Mouse (Mus musculus): ENCODE results near the gene Tmco3. TPM values are rescaled to one million over a fixed set of nuclear protein-coding genes. Genes with fewer than 3 reads are reported as not detected.
A peak's percentile ranks its signal among the peaks of the same experiment; 100 is the strongest.
"Not testable (repeated sequence)": the region's sequence is repeated elsewhere in the genome, so short reads cannot be mapped to it uniquely, and the experiment has no call there.

Tmco3 gene
- total RNA-seq, 2 experiments from 2014 or later: 7.1 to 9.4 TPM

DNA sequence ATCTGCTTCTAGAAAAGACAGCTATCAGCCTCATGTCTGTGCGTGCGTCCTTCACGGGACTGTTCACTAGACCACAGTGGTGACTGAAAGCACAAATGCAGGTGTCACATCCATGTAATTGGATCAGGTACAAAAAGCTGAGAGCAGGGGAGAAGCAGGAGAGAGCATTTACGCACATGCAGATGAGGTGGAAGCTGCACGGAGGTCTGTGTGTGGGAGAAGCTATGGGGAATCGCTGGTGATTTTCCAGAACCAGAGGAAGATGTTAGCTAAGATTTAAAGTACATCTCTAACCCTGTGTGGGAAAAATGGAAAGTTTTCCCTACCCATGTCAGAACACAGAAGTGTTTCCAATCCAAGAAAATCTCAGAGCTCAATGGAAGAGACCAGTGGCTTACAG, 17.5 kb downstream of the Tmco3 start:
- ATAC-seq (replicated peaks; ENCODE audit: low FRiP score, poor library complexity, severe bottlenecking): no peak

DNA sequence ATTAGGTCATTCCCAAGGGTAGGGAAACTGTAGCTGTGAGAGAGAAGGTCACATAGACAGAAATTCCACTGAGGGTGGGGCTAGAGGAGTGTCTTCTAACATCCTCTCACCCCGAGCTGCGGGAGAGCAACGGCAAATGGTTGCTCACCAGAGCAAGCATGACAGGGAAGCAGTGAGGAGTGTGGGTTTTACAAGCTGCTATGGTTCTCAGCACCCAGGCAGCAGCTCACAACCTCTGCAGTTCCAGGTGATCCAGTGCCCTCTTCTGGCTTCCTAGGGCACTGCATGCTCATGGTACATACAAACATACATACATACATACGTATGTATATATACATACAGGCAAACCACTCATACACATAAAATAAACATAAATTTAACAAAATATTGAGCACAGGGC, 17.9 kb downstream of the Tmco3 start:
- ATAC-seq (replicated peaks; ENCODE audit: low FRiP score, poor library complexity, severe bottlenecking): no peak

DNA sequence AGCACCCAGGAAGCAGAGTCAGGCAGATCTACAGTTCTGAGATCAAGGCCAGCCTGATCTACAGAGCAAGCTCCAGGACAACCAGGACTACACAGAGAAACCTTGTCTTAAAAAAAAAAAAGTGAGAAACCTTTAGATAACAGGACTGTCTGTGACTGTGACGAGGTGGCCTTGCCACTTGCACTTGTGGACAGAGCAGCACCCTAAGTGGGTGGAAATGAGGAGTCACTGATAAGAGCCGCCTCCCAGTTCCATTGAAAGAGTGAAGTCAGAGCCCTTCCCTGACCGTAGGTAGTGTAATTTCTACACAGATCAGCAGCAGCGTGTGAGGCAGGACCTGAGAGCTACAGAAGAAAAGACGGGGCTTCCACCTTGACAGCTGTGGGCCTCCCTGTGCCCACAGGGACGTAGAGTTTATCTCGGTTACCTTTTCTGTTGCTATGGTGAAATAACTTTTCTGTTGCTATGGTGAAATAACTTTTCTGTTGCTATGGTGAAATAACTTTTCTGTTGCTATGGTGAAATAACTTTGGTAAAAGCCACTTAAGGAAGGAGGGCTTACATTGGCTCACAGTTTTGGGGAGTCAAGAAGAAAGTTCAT, 18.4 kb downstream of the Tmco3 start:
- no peak for ATAC-seq (replicated peaks; ENCODE audit: low FRiP score, poor library complexity, severe bottlenecking)

- no peak for ATAC-seq (replicated peaks; ENCODE audit: low FRiP score, poor library complexity, severe bottlenecking)
Measured at GRCm38 (mm10) chr8:13306916-13307315, 18.9 kb downstream of the Tmco3 start.

DNA sequence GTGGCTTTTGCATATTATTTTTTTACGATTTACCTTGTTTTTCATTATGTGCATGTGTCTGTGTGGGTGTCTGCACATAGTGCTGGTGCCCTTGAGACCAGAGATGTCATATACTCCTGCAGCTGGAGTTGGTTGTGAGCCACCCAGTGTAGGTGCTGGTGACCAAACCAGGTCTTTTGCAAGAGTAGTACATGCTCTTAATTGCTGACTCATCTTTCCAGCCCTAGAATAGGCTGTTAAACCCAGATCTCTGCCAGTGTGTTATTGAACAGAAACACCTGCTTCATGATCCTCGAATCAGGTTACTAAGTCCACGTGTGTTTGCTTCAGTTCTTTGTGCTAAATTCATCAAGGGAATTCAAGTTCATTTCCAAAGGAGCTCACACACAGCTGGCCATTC, 26.9 kb downstream of the Tmco3 start:
- ATAC-seq (replicated peaks; ENCODE audit: low FRiP score, poor library complexity, severe bottlenecking): no peak

GRCm38 (mm10) chr8:13316671-13317070, 28.7 kb downstream of the Tmco3 start:
- ATAC-seq (replicated peaks; ENCODE audit: low FRiP score, poor library complexity, severe bottlenecking): no peak

DNA sequence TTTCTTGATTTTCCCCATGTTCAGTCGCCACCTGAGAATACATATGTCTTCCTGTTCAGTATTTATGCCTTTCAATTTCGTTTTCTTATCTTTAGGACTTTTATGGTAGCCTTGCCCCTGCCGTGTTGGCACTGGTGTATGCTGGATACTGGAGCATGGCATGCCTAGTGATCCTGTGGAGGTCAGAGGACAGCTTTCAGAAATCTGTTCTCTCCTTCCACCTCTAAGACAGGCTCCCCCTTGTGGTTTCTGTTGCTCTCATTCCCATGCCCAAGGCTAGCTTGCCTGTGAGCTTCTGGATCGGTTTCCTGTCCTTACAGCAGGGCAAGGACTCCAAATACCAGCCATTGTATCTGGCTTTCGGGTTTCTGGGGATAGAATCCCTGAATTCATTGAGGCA, 38.6 kb downstream of the Tmco3 start:
- ATAC-seq (replicated peaks; ENCODE audit: low FRiP score, poor library complexity, severe bottlenecking): no peak

DNA sequence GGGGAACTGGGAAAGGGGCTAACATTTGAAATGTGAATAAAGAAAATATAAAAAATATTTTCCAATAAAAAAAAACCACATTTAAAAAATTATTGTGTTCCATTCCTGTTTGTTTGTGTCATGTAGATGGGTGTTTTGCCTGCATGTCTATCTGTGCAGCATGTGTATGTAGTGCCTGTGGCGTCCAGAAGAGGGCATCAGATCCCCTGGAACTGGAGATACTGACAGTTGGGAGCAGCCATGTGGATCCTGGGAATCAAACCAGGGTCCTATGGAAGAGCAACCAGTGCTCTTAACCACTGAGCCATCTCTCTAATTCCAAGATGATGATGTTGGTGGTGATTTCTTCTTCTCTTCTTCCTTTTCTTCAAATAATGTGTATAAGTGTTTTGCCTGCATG, 46.7 kb downstream of the Tmco3 start:
- ATAC-seq (replicated peaks; ENCODE audit: low FRiP score, poor library complexity, severe bottlenecking): no peak

GRCm38 (mm10) chr8:13337245-13337644, 49.3 kb downstream of the Tmco3 start:
- not testable (repeated sequence) for ATAC-seq (replicated peaks; ENCODE audit: low FRiP score, poor library complexity, severe bottlenecking)

DNA sequence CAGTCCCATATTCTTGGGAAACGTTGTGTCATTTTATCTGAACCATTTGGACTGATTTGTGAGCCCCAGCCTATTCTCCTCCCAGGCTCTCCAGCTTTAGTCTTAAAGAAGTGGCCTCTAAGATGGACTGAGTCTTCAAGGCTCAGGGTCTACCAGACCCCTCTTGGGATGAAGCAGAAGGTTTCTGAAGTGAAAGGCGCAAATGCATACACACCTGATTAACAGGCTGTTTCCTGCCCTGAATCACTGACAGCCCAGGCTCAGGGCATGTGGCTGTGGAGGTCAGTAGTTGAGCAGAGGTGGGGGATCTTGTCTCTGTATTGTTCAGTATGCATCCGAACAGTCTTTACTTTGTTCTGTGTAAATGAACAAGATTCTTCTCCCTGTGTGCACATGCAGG, 49.7 kb downstream of the Tmco3 start:
- no peak for ATAC-seq (replicated peaks; ENCODE audit: low FRiP score, poor library complexity, severe bottlenecking)

DNA sequence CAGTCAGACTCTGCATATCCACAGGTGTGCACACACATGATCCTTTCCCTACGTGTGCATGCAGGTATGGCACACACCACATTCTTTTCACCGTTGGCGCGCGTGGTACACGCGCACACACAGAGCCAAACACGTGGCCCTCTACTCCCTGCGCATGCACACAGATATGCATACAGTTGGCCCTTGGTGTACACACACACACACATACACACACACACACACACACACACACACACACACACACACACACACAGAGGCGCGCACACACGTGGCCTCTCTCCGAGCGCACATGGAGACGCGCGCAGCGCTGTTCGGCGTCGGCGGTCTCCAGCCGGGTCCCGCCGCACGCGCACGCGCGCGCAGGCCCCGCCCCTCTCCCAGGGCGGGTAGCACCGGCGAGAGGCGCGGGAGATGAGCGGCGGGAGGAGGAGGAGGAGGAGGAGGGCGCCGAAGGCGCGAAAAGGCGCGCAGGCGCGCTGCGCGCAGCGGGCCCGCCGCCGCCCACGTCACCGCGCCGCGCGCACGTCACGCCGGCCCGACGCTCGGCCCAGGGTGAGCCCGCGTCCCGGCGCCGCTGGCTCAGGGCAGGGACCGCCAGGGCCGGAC, 50.4 kb downstream of the Tmco3 start, which contains the start of gene Tfdp1:
Tfdp1 (plus strand) TSS at position 497 of the 606 bp plus-strand sequence.
- ATAC-seq (replicated peaks; ENCODE audit: low FRiP score, poor library complexity, severe bottlenecking): peak; percentile 85

GRCm38 (mm10) chr8:13338901-13339645, 51.1 kb downstream of the Tmco3 start:
- ATAC-seq (replicated peaks; ENCODE audit: low FRiP score, poor library complexity, severe bottlenecking): no peak

GRCm38 (mm10) chr8:13339646-13339990, 51.6 kb downstream of the Tmco3 start:
- no peak for ATAC-seq (replicated peaks; ENCODE audit: low FRiP score, poor library complexity, severe bottlenecking)

DNA sequence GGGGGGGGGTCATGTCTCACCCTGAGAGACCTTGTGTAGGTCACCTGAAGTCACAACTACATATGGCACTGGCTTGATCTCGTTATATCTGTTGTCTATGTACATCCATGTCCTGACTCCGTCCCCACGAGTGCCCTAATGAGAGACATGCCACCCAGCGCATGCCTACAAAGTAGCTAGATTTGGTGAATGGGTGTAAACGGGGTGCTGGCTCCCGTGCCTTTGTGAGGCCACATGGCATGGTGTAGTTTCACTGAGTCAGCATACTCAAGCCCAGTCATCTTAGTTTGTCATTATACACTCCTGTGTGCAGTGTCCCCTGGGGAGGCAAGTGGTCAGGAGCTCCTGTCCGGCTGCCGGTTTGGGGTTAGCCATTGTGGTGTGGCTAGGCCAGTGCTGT, 52.7 kb downstream of the Tmco3 start:
- ATAC-seq (replicated peaks; ENCODE audit: low FRiP score, poor library complexity, severe bottlenecking): no peak

DNA sequence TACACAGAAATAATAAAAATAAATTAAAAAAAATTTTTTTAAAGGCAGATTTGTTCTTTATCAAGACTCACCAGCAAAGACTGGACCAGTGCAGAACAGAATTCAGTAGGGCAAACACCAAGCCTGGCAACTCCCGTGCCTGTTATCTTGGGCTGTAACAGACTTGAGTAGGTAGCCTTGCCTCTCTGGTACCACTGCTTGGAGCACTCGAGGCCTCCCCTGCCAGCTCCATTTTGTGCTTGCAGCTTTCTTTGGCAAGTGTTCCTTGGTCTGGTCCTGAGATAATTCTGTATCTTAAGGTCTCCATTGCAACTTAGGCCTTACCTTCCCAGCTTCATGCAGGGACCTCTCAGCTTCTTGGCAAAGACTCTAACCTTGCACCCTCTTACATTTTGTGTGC, 54.4 kb downstream of the Tmco3 start:
- ATAC-seq (replicated peaks; ENCODE audit: low FRiP score, poor library complexity, severe bottlenecking): no peak

DNA sequence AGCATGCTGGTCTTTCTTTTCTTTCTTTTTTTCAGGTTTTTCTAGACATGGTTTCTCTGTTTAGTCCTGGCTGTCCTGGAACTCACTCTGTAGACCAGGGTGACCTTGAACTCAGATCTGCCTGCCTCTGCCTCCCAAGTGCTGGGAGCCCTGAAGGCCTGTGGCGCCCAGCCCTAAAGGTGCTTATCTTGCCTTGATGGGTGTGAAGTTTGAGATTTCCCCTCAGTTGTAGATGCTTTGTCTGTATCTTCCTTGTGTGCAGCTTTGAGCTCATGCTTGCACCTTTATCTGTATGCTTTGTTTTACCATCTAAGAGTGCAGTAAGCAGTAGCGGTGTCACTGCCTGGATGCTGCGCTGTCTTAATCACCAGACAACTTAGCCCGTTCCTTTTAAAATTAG, 55.1 kb downstream of the Tmco3 start:
- no peak for ATAC-seq (replicated peaks; ENCODE audit: low FRiP score, poor library complexity, severe bottlenecking)

GRCm38 (mm10) chr8:13350052-13350451, 62.1 kb downstream of the Tmco3 start:
- no peak for ATAC-seq (replicated peaks; ENCODE audit: low FRiP score, poor library complexity, severe bottlenecking)

DNA sequence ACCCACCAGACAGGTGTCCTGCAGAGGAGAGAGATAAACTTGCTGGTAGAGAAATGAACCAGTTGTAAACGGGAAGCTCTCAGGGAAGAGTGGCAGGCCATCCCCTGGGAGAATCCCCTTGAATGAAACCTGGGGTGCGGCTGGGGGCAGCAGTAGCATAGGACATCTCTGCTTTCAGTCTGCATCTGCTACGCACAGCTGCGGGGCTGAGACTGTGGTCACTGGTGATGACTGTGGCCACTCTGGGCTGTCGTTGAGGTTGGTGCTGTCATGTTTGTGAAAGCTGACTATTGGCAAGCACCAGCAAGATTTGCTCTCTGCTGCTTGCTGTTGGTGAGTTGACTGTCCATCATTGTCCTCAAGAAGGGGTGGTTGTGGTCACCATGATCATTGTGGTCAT, 63.6 kb downstream of the Tmco3 start:
- no peak for ATAC-seq (replicated peaks; ENCODE audit: low FRiP score, poor library complexity, severe bottlenecking)

- ATAC-seq (replicated peaks; ENCODE audit: low FRiP score, poor library complexity, severe bottlenecking): no peak
Measured at GRCm38 (mm10) chr8:13352601-13353000, 64.6 kb downstream of the Tmco3 start.

DNA sequence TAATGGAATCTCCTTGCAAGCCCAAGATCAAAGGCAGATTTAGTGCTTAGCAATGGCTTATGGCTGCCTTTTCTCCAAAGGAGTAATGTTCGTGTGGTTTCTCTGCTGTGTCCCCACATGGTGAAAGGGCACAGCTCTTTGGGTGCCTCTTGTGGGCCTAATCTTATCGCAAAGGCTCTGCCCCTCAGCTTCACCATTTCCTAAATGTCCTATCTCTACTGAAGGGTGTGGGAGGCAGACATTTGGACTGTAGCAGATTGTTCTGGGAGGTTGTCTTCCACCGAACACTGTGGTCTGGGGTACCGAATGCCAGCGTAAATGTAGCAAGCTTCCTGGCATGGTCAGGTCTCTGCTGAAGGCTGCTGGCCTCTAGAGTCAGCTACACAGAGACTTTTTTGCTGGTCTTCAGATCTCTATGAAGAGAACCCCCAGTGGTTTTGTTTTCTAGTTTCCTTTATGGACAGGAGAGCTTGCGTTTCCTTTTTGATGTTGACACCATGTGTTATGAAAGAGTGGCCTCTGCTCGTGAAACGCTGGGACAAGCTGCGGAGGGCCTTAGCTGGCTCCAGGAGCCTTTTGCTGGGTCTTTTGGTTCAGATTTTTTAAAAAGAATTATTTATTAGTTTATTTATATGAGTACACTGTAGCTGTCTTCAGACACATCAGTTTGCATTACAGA, 65.3 kb downstream of the Tmco3 start:
- ATAC-seq (replicated peaks; ENCODE audit: low FRiP score, poor library complexity, severe bottlenecking): no peak

DNA sequence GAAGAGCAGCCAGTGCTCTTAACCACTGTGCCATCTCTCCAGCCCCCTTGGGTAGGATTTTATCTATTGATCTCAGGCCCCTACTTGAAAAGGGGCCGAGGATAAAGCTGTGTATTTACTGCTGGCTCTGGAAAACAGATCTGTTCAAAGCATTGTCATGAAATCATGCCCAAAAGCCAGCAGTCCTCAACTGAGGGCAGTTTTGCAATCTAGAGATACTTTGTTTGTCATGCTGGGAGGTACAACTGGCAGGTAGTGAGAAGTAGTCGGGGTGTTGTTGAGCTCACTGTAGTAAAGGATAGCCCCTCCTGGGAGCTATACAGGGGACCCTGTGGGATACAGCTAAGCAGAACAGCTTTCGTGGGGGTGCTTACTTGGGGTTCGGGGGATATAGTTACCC, 65.9 kb downstream of the Tmco3 start:
- no peak for ATAC-seq (replicated peaks; ENCODE audit: low FRiP score, poor library complexity, severe bottlenecking)
